ENCODE assay signal across 9 mouse cellular contexts in genomic region chr10:87813073-87813590, GRCm38 (mm10). TPM values are rescaled to one million over a fixed set of nuclear protein-coding genes. Genes with fewer than 3 reads are reported as not detected.
DNase-seq lines count a peak whose midpoint lies in the region; ATAC-seq lines count a peak whose summit lies in the region.
"Had no signal": no experiment of that assay in that cellular context is flagged by ENCODE, and none has a peak within 500 bp of the region (broad histone marks: within the 10 kb centered on the region; RNA-seq: fewer than 3 reads in every experiment).

No protein-coding gene starts in this region.

- DNase-seq in cerebellum, postnatal 14 days, result peak; percentile 37
- DNase-seq in cerebellum, adult 9-11 months, result no peak
- peak; percentile 9 for DNase-seq in liver
- peak; percentile 40 for DNase-seq in limb, embryonic 10.5 days (ENCODE audit: low spot score)
- no peak for DNase-seq in spleen, adult 12 weeks (ENCODE audit: low spot score)
- no peak for DNase-seq in heart, postnatal 14 days

- 42% methylated on average over 3 of the region's 3 CpGs for WGBS in liver, embryonic 12.5 days (ENCODE audit: insufficient replicate concordance)
- WGBS in limb, embryonic 10.5 days, result 26% methylated on average over 3 of the region's 3 CpGs
- 14% methylated on average over 3 of the region's 3 CpGs for WGBS in stomach, embryonic 14.5 days

- no peaks in the 10 kb centered on the region for H3K36me3 ChIP-seq in liver, embryonic 12.5 days
- H3K36me3 ChIP-seq in limb, embryonic 10.5 days, result no peaks in the 10 kb centered on the region
- no peaks in the 10 kb centered on the region for H3K36me3 ChIP-seq in stomach, embryonic 14.5 days (ENCODE audit: control insufficient read depth, insufficient read depth, low read length)

- H3K4me3 ChIP-seq in liver, embryonic 12.5 days, result no peak overlapping the region
- H3K4me3 ChIP-seq in limb, embryonic 10.5 days, result peak overlapping the region; percentile 39
- no peak overlapping the region for H3K4me3 ChIP-seq in stomach, embryonic 14.5 days (ENCODE audit: low read depth, low read length)
- H3K4me3 ChIP-seq: left cerebral cortex, adult 2 months had no signal

- no peaks in the 10 kb centered on the region for H3K9me3 ChIP-seq in liver, embryonic 12.5 days (replicated peaks)
- H3K9me3 ChIP-seq in limb, embryonic 10.5 days (replicated peaks), result no peaks in the 10 kb centered on the region
- no peaks in the 10 kb centered on the region for H3K9me3 ChIP-seq in stomach, embryonic 14.5 days (ENCODE audit: control insufficient read depth, low read depth, low read length)

- no peak overlapping the region for H3K9ac ChIP-seq in liver, embryonic 12.5 days
- no peak overlapping the region for H3K9ac ChIP-seq in stomach, embryonic 14.5 days (replicated peaks; ENCODE audit: low read depth, low read length)

- ATAC-seq in liver, embryonic 12.5 days, result no peak
- ATAC-seq in stomach, embryonic 14.5 days (ENCODE audit: insufficient number of reproducible peaks, insufficient read depth, low FRiP score, low read depth), result 0 out of 2 replicates have a peak, but pooled peaks have one; percentile 46

- H3K4me1 ChIP-seq in liver, embryonic 12.5 days, result no peaks in the 10 kb centered on the region
- peaks cover 19% of the 10 kb centered on the region for H3K4me1 ChIP-seq in limb, embryonic 10.5 days
- H3K4me1 ChIP-seq in stomach, embryonic 14.5 days (ENCODE audit: control insufficient read depth, insufficient read depth, low read length), result peaks cover 12% of the 10 kb centered on the region; the same call in 1 of the 2 replicates

- H3K4me2 ChIP-seq in liver, embryonic 12.5 days, result no peak overlapping the region
- no peak overlapping the region for H3K4me2 ChIP-seq in stomach, embryonic 14.5 days (replicated peaks; ENCODE audit: low read depth, low read length)

- no peak overlapping the region for H3K27ac ChIP-seq in liver, embryonic 12.5 days
- H3K27ac ChIP-seq in limb, embryonic 10.5 days, result peak overlapping the region; percentile 78
- no peak overlapping the region for H3K27ac ChIP-seq in stomach, embryonic 14.5 days (ENCODE audit: low read length)
- H3K27ac ChIP-seq: left cerebral cortex, adult 2 months had no signal

- H3K27me3 ChIP-seq in liver, embryonic 12.5 days (replicated peaks), result no peaks in the 10 kb centered on the region
- H3K27me3 ChIP-seq in limb, embryonic 10.5 days (ENCODE audit: low read depth, poor library complexity, severe bottlenecking), result no peaks in the 10 kb centered on the region
- H3K27me3 ChIP-seq in stomach, embryonic 14.5 days (ENCODE audit: control insufficient read depth, insufficient read depth, low read length), result no peaks in the 10 kb centered on the region

- intact Hi-C loops in heart, postnatal 14 days (cut with DNase I), result no loop called here

RNA-seq across cellular contexts. Expression of gene Igf1, which starts 44.9 kb away (rescaled TPM):
- polyA plus RNA-seq in liver, embryonic 12.5 days (2016; fragmentation: Nextera tagmentation; extraction: Ambion mirVana), result 11.2 and 11.5 TPM in 2 replicates
- polyA plus RNA-seq in limb, embryonic 10.5 days (2016; fragmentation: Nextera tagmentation; extraction: Ambion mirVana), result 17.5 and 58.7 TPM in 2 replicates
- 167 and 172 TPM in 2 replicates for polyA plus RNA-seq in stomach, embryonic 14.5 days (2014; fragmentation: Nextera tagmentation; extraction: Ambion mirVana)
- 10 to 100 TPM; 26.7 to 28.4 TPM for total RNA-seq in heart, postnatal 14 days (2021)

Comparison
In these comparisons a context has a peak if more than half of its experiments do, and no peak if none do; other contexts are left out.
1. DNase-seq: peak in cerebellum, postnatal 14 days (2 of 2), liver (single experiment) and limb, embryonic 10.5 days (single experiment); none in cerebellum, adult 9-11 months (single experiment), spleen, adult 12 weeks (single experiment) and heart, postnatal 14 days (0 of 2).